Mouse (Mus musculus) kidney, adult 18-20 months (tissue): ENCODE data around the gene 4930415L06Rik.

Experiments used
- DNase-seq: peaks from one replicate; pipeline ENCODE4 v3.0.0; 2021

The 4930415L06Rik gene

DNA sequence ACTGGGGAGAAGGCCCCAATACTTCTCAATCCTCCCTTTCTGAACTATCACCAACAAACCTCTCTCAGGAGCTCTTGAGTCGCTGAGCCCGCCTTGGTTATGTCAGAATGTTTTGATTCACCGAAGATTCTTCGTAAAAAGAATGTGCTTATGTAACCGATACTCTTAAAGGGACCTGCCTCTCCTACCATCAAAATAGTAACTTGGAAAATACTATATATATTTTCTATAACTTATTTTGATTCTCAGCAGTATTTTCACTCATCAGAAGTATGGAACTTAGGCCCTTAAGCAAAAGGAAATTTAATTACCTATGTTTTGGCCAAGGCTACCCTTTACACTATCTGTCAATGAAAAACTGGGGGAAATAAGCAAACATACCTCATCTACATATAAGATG lies at the start of gene 4930415L06Rik:
TSS of gene 4930415L06Rik (minus strand) at position 101 of the 400 bp plus-strand sequence.
- no peak for DNase-seq

DNA sequence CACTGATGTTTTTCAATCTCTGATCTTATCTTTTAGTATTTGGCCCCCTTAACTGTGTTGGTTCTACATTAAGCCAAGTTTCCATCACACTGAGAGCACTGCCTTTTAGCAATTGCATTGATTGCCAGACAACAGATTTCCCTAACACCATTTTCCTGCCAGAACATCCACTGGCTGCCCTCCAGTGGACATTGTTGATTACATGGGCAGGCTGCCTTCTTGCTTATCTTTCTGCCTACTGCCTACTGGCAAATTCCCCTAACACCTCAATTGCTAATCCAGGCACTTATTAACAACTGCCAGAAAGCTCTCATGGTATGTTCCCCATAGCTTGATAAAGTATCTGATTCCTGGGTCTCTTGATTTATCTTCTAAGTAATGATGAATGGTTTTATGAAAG lies 46.0 kb upstream of the 4930415L06Rik start:
- no peak for DNase-seq

DNA sequence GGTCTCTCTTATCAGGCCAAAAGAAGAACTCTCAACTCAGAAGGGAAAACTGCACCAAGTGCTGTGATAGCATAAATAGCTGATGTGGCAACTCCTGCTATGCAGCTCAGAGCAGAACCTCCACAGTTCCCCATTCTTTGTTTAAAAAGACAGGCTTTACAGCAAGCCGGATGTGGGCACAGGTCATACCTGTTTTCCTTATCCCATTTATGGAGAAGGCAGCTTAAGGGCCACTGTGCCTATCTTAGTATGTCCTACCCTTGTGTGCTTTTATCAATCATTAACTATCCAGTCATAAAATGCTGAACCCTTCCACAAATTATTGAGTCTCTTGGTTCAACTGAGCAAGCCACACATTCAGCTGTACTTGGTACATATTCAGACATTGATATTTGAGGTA lies 27.8 kb downstream of the 4930415L06Rik start:
- no peak for DNase-seq
